21 mouse cellular contexts compared by ENCODE assay signal in genomic region chr6:114354635-114355034, GRCm38 (mm10). TPM values are rescaled to one million over a fixed set of nuclear protein-coding genes. Genes with fewer than 3 reads are reported as not detected.
A peak's percentile ranks its signal among the peaks of the same experiment; 100 is the strongest.
DNase-seq lines count a peak whose midpoint lies in the region; ATAC-seq and TF ChIP-seq lines count a peak whose summit lies in the region.
"Had no signal": no experiment of that assay in that cellular context is flagged by ENCODE, and none has a peak within 500 bp of the region (broad histone marks: within the 10 kb centered on the region; RNA-seq: fewer than 3 reads in every experiment).

No protein-coding gene starts in this region.

- no peak overlapping the region for H3K4me2 ChIP-seq in kidney, embryonic 14.5 days (replicated peaks; ENCODE audit: low read depth, low read length)
- H3K4me2 ChIP-seq in myocyte (ENCODE audit: low read depth), result peak overlapping the region; percentile 57
- H3K4me2 ChIP-seq: embryonic facial prominence, embryonic 13.5 days; forebrain, embryonic 13.5 days; heart, embryonic 12.5 days; hindbrain, embryonic 14.5 days had no signal

- no peaks in the 10 kb centered on the region for H3K36me3 ChIP-seq in kidney, embryonic 14.5 days (ENCODE audit: control insufficient read depth, insufficient read depth, low read length)
- H3K36me3 ChIP-seq in myocyte (ENCODE audit: control insufficient read depth, insufficient read depth), result no peaks in the 10 kb centered on the region
- H3K36me3 ChIP-seq: embryonic facial prominence, embryonic 13.5 days; G1E; heart, embryonic 12.5 days; hindbrain, embryonic 10.5 days had no signal

- no peak for ATAC-seq in kidney, embryonic 14.5 days (ENCODE audit: low FRiP score, low TSS enrichment)
- no peak for ATAC-seq in megakaryocyte progenitor cell, adult 5-6 weeks (replicated peaks; ENCODE audit: poor library complexity)
- ATAC-seq: CD4-positive, CD25-positive, alpha-beta regulatory T cell, adult 4 months; forebrain, embryonic 13.5 days; forebrain, postnatal 0 days had no signal

- H3K4me1 ChIP-seq in kidney, embryonic 14.5 days (ENCODE audit: control insufficient read depth, insufficient read depth, low read length), result no peaks in the 10 kb centered on the region
- H3K4me1 ChIP-seq: forebrain, embryonic 13.5 days had no signal

- H3K27me3 ChIP-seq in kidney, embryonic 14.5 days (ENCODE audit: control insufficient read depth, insufficient read depth, low read length), result no peaks in the 10 kb centered on the region
- no peaks in the 10 kb centered on the region for H3K27me3 ChIP-seq in myocyte (ENCODE audit: control insufficient read depth, insufficient read depth, insufficient read length)
- H3K27me3 ChIP-seq: forebrain, embryonic 13.5 days; heart, embryonic 12.5 days had no signal

- no peak overlapping the region for H3K27ac ChIP-seq in kidney, embryonic 14.5 days (ENCODE audit: low read depth, low read length)
- H3K27ac ChIP-seq: embryonic facial prominence, embryonic 13.5 days; forebrain, embryonic 13.5 days; hindbrain, embryonic 10.5 days; hindbrain, embryonic 14.5 days had no signal

- 68% methylated on average over 4 of the region's 4 CpGs for WGBS in kidney, embryonic 14.5 days

- no peaks in the 10 kb centered on the region for H3K79me2 ChIP-seq in myocyte (ENCODE audit: control insufficient read depth, insufficient read depth)

- no peak overlapping the region for H3K9ac ChIP-seq in kidney, embryonic 14.5 days (ENCODE audit: low read depth, low read length)
- H3K9ac ChIP-seq: embryonic facial prominence, embryonic 13.5 days; forebrain, embryonic 13.5 days; forebrain, postnatal 0 days; heart, embryonic 12.5 days; hindbrain, embryonic 14.5 days had no signal

- no peaks in the 10 kb centered on the region for H3K9me3 ChIP-seq in kidney, embryonic 14.5 days (ENCODE audit: control insufficient read depth, low read length)
- H3K9me3 ChIP-seq: embryonic facial prominence, embryonic 13.5 days; forebrain, embryonic 13.5 days; heart, embryonic 12.5 days; hindbrain, embryonic 10.5 days had no signal

- peak; percentile 14 for DNase-seq in kidney, postnatal 10 days
- DNase-seq in right cerebral cortex, adult 2 months (ENCODE audit: low spot score in 2 of 2), result peak; percentile 33 to 42
- DNase-seq in right cerebral cortex, postnatal 14 days, result no peak
- DNase-seq: adrenal gland, adult 8-10 months; cerebellum, adult 18-20 months; cerebellum, adult 9-11 months; cerebellum, postnatal 36 days; forebrain, postnatal 0 days; gastrocnemius, postnatal 25 days had no signal

- TF ChIP-seq POLR2A in myocyte (IDR thresholded peaks at IDR 0.05; ENCODE audit: insufficient read length, low read depth), result no peak

- no peak overlapping the region for H3ac ChIP-seq in myocyte (ENCODE audit: control insufficient read depth, insufficient read length)

- no peak overlapping the region for H3K4me3 ChIP-seq in kidney, embryonic 14.5 days (ENCODE audit: low read length)
- no peak overlapping the region for H3K4me3 ChIP-seq in myocyte
- H3K4me3 ChIP-seq: embryonic facial prominence, embryonic 13.5 days; forebrain, embryonic 13.5 days; heart, embryonic 12.5 days; hindbrain, embryonic 10.5 days had no signal

TF ChIP-seq in myocyte, 11 proteins besides CTCF, POLR2A, EP300 and RAD21:
- TF ChIP-seq MYOD1 (IDR thresholded peaks at IDR 0.05; ENCODE audit: control insufficient read depth in 1 of 3, insufficient read length in 2 of 3, low read depth in 2 of 3), result peak; percentile 7 to 48 (median 32)
- peak in 2 of 3 experiments; percentile 29 to 41 for TF ChIP-seq MYOG (IDR thresholded peaks at IDR 0.05; ENCODE audit: control insufficient read depth in 1 of 3, insufficient read depth in 1 of 3, insufficient read length in 2 of 3, low read depth in 2 of 3)
- TF ChIP-seq SRF (IDR thresholded peaks at IDR 0.05; ENCODE audit: control insufficient read depth, insufficient read length, low read depth), result no peak

RNA-seq across cellular contexts. Expression of gene Hrh1, which starts 43.1 kb away (rescaled TPM):
- polyA plus RNA-seq in kidney, embryonic 14.5 days (2014; fragmentation: Nextera tagmentation; extraction: Ambion mirVana), result 0.16 TPM in 1 of 2 replicates, not detected in the other
- polyA plus RNA-seq in myocyte (2012; fragmentation: generic; extraction: Trizol), result 0.50 TPM
- 0.17 TPM in 1 of 2 replicates, not detected in the other for total RNA-seq in megakaryocyte progenitor cell, adult 5-6 weeks (2015)
- total RNA-seq in megakaryocyte progenitor cell, adult 5-6 weeks (2017), result 0.17 TPM in 1 of 2 replicates, not detected in the other
- total RNA-seq: granulocyte monocyte progenitor cell, adult 5-6 weeks had no signal
- polyA plus RNA-seq: CD4-positive, CD25-positive, alpha-beta regulatory T cell, adult 4 months; embryonic facial prominence, embryonic 13.5 days; G1E; heart, embryonic 12.5 days; heart, embryonic 16.5 days had no signal
